Mouse (Mus musculus): ENCODE measurements around the gene Pmpcb.

DNA sequence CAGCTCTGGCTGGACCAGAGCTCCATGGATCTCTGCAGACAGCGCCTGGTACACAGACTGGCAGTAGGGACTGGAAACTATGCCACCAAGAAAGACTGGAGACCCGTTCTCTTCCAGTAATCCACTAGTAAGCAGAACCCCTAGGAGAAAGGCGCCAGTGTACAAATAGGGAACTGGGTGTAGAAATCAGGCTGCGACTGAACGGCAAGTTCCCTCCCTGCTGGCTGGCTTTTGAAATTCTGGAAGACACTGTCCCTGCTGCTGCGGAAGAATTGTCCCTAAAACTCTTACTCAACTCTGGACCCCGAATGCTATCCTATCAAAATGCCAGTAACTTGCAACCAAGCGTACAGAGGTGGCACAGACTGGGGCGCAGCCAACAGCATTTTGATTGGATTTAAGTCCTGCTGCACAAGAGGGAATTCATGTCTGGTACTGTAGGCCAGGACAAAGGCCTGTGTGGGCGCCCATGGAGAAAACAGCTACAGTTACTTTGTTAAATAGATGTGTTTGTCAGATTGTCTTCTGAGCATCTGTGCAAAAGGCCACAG lies 19.7 kb upstream of the Pmpcb start:
- TF ChIP-seq CTCF (IDR thresholded peaks at IDR 0.05; ENCODE audit: low read depth), result no peak
- no peak for TF ChIP-seq EP300 (IDR thresholded peaks at IDR 0.05; ENCODE audit: low read depth)
